In genomic region chr5:139603535-139603934, GRCm38 (mm10) we compare ENCODE assay signal across 24 mouse cellular contexts.
DNase-seq lines count a peak whose midpoint lies in the region; ATAC-seq lines count a peak whose summit lies in the region.
"Had no signal": no experiment of that assay in that cellular context is flagged by ENCODE, and none has a peak within 500 bp of the region (broad histone marks: within the 10 kb centered on the region; RNA-seq: fewer than 3 reads in every experiment).

No protein-coding gene starts in this region.

- H3K36me3 ChIP-seq in kidney, embryonic 15.5 days: no peaks in the 10 kb centered on the region
- H3K36me3 ChIP-seq in limb, embryonic 10.5 days: no peaks in the 10 kb centered on the region
- no peaks in the 10 kb centered on the region for H3K36me3 ChIP-seq in heart, embryonic 11.5 days (ENCODE audit: control insufficient read depth, insufficient read depth, low read length)
- H3K36me3 ChIP-seq: embryonic facial prominence, embryonic 12.5 days; embryonic facial prominence, embryonic 15.5 days; heart, embryonic 12.5 days; heart, embryonic 15.5 days had no signal

- H3K4me2 ChIP-seq in kidney, embryonic 15.5 days: no peak overlapping the region
- H3K4me2 ChIP-seq in heart, embryonic 11.5 days: no peak overlapping the region
- H3K4me2 ChIP-seq: embryonic facial prominence, embryonic 12.5 days; embryonic facial prominence, embryonic 15.5 days; heart, embryonic 12.5 days; heart, embryonic 15.5 days; hindbrain, embryonic 14.5 days had no signal

- DNase-seq in kidney, postnatal 36 days: no peak
- peak; percentile 74 for DNase-seq in embryo, embryonic 10 days (ENCODE audit: low spot score)
- peak; percentile 58 for DNase-seq in embryo, embryonic 9.5 days (ENCODE audit: extremely low spot score)
- peak; percentile 55 for DNase-seq in limb, embryonic 10.5 days (ENCODE audit: low spot score)
- no peak for DNase-seq in natural killer cell, adult 2 months (ENCODE audit: low spot score in 2 of 2)
- DNase-seq in right cerebral cortex, adult 2 months (ENCODE audit: low spot score in 2 of 2): no peak
- DNase-seq: adrenal gland, postnatal 10 days; adrenal gland, postnatal 36 days; forebrain, postnatal 0 days; gastrocnemius, adult 2 months; gastrocnemius, postnatal 14 days; heart, adult 11 months; heart, postnatal 14 days; heart, postnatal 4 days had no signal

- peaks cover 44% of the 10 kb centered on the region for H3K4me1 ChIP-seq in kidney, embryonic 15.5 days
- H3K4me1 ChIP-seq in limb, embryonic 10.5 days: peaks cover 44% of the 10 kb centered on the region
- no peaks in the 10 kb centered on the region for H3K4me1 ChIP-seq in heart, embryonic 11.5 days (ENCODE audit: control insufficient read depth, insufficient read depth, low read length)

- H3K9ac ChIP-seq in kidney, embryonic 15.5 days: no peak overlapping the region
- H3K9ac ChIP-seq in heart, embryonic 11.5 days (ENCODE audit: low read depth, low read length): no peak overlapping the region
- H3K9ac ChIP-seq: embryonic facial prominence, embryonic 12.5 days; embryonic facial prominence, embryonic 15.5 days; forebrain, postnatal 0 days; heart, embryonic 12.5 days; heart, embryonic 15.5 days; hindbrain, embryonic 14.5 days had no signal

- peaks cover 73% of the 10 kb centered on the region for H3K27me3 ChIP-seq in kidney, embryonic 15.5 days
- peaks cover 100% of the 10 kb centered on the region for H3K27me3 ChIP-seq in limb, embryonic 10.5 days (ENCODE audit: low read depth, poor library complexity, severe bottlenecking)
- peaks cover 57% of the 10 kb centered on the region for H3K27me3 ChIP-seq in heart, embryonic 11.5 days (ENCODE audit: control insufficient read depth, insufficient read depth, low read length)

- H3K4me3 ChIP-seq in kidney, embryonic 15.5 days (replicated peaks): no peak overlapping the region
- no peak overlapping the region for H3K4me3 ChIP-seq in limb, embryonic 10.5 days
- H3K4me3 ChIP-seq in heart, embryonic 11.5 days (ENCODE audit: low read depth, low read length): no peak overlapping the region
- H3K4me3 ChIP-seq: embryonic facial prominence, embryonic 12.5 days; embryonic facial prominence, embryonic 15.5 days; gastrocnemius, adult 2 months; heart, embryonic 12.5 days; heart, embryonic 15.5 days had no signal

- H3K9me3 ChIP-seq in kidney, embryonic 15.5 days (replicated peaks): no peaks in the 10 kb centered on the region
- H3K9me3 ChIP-seq in limb, embryonic 10.5 days (replicated peaks): no peaks in the 10 kb centered on the region
- no peaks in the 10 kb centered on the region for H3K9me3 ChIP-seq in heart, embryonic 11.5 days (replicated peaks; ENCODE audit: control insufficient read depth, low read length)
- H3K9me3 ChIP-seq: embryonic facial prominence, embryonic 12.5 days; embryonic facial prominence, embryonic 15.5 days; heart, embryonic 12.5 days; heart, embryonic 15.5 days had no signal

- no peak for ATAC-seq in kidney, embryonic 15.5 days (replicated peaks; ENCODE audit: low FRiP score)
- no peak for ATAC-seq in heart, embryonic 11.5 days (replicated peaks; ENCODE audit: insufficient number of reproducible peaks, low FRiP score, low TSS enrichment)
- ATAC-seq: forebrain, embryonic 14.5 days; forebrain, postnatal 0 days; hindbrain, postnatal 0 days; inflammation-experienced regulatory T-cells, adult 6 months had no signal

- peak overlapping the region; percentile 71 for H3K27ac ChIP-seq in kidney, embryonic 15.5 days
- H3K27ac ChIP-seq in limb, embryonic 10.5 days: no peak overlapping the region
- no peak overlapping the region for H3K27ac ChIP-seq in heart, embryonic 11.5 days (ENCODE audit: low read depth, low read length)
- H3K27ac ChIP-seq: embryonic facial prominence, embryonic 12.5 days; embryonic facial prominence, embryonic 15.5 days; gastrocnemius, adult 2 months; heart, embryonic 15.5 days; hindbrain, embryonic 14.5 days; hindbrain, postnatal 0 days had no signal

- 29% methylated on average over 4 of the region's 4 CpGs for WGBS in kidney, embryonic 15.5 days
- 4% methylated on average over 4 of the region's 4 CpGs for whole genome bisulfite sequencing in limb, embryonic 10.5 days
- 15% methylated on average over 4 of the region's 4 CpGs for WGBS in heart, embryonic 11.5 days (ENCODE audit: insufficient replicate concordance)

Comparison
In these comparisons a context has a peak if more than half of its experiments do, and no peak if none do; other contexts are left out.
1. DNase-seq: peak in embryo, embryonic 10 days (single experiment), embryo, embryonic 9.5 days (single experiment) and limb, embryonic 10.5 days (single experiment); none in kidney, postnatal 36 days (0 of 2), natural killer cell, adult 2 months (0 of 2) and right cerebral cortex, adult 2 months (0 of 2).